Mouse (Mus musculus): Measurements from ENCODE around the gene Gm21637.
"Not testable (repeated sequence)": the region's sequence is repeated elsewhere in the genome, so short reads cannot be mapped to it uniquely, and the experiment has no call there.

Gene Gm21637

DNA sequence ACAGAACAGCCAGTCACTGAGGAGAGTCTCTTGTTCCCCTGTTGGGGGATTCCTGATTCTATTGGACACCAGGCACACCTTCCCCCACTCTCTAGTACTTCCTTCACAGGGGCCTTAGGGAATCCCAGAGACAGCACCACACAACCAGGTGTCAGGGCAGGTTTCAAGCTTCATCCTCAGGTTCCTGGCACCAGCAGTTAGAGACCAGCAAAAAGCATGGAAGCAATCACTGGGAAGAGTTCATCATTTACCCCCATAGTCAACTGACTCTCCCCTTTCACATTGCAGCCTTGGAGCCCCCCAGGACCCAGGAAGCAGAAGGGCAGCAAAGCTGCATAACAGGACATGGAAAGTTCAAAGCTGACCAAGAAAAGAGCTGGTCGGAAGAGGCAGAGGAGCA, at the start of gene Gm21637:
Gene Gm21637 (plus strand): TSS at position 301 of the 400 bp plus-strand sequence.
- not testable (repeated sequence) for DNase-seq (ENCODE audit: low read depth)

All from fibroblast of lung, adult 2 months (primary cell).